Mouse (Mus musculus) liver, embryonic 15.5 days (tissue): ENCODE results near the gene Rnf114. TPM values are rescaled to one million over a fixed set of nuclear protein-coding genes. Genes with fewer than 3 reads are reported as not detected.
A peak's percentile ranks its signal among the peaks of the same experiment; 100 is the strongest.

ENCODE experiments used
- ATAC-seq: fragments of 200-750 bp; cut with Nextera tagmentation; 2 replicates; pipeline ENCODE4 v1.8.0; 2017; ENCODE audit warnings: moderate number of reproducible peaks, mild to moderate bottlenecking, moderate library complexity; ENCODE audit not compliant: insufficient read depth
- H3K27ac ChIP-seq: fragments of 300-500 bp; sonication (generic); replicated peaks from 2 replicates; pipeline ENCODE4 v1.5.1; 2015; ENCODE audit warnings: mild to moderate bottlenecking, inconsistent platforms
- H3K27me3 ChIP-seq: fragments of 300-500 bp; sonication (generic); 2 replicates; pipeline ENCODE4 v1.6.1; 2015; ENCODE audit warnings: mild to moderate bottlenecking, inconsistent platforms
- H3K36me3 ChIP-seq: fragments of 300-500 bp; sonication (generic); replicated peaks from 2 replicates; pipeline ENCODE4 v1.6.1; 2015; ENCODE audit warnings: moderate library complexity, mild to moderate bottlenecking, inconsistent platforms
- H3K4me1 ChIP-seq: fragments of 300-500 bp; sonication (generic); replicated peaks from 2 replicates; pipeline ENCODE4 v1.6.1; 2015; ENCODE audit warnings: inconsistent platforms
- H3K4me2 ChIP-seq: fragments of 300-500 bp; sonication (generic); 2 replicates; pipeline ENCODE4 v1.6.1; 2015; ENCODE audit warnings: moderate library complexity, mild to moderate bottlenecking, inconsistent platforms
- H3K4me3 ChIP-seq: fragments of 300-500 bp; sonication (generic); replicated peaks from 2 replicates; pipeline ENCODE4 v1.5.1; 2015; ENCODE audit warnings: mild to moderate bottlenecking, inconsistent platforms
- H3K9ac ChIP-seq: fragments of 300-500 bp; sonication (generic); 2 replicates; pipeline ENCODE4 v1.6.1; 2015; ENCODE audit warnings: moderate library complexity, mild to moderate bottlenecking, inconsistent platforms
- H3K9me3 ChIP-seq: fragments of 300-500 bp; sonication (generic); replicated peaks from 2 replicates; pipeline ENCODE4 v1.6.1; 2016; ENCODE audit warnings: inconsistent platforms
- WGBS: fragments of 180-500 bp; shearing (Covaris S2); methylation state at CpG from one replicate; pipeline ENCODE4 v1.1.7; 2015; ENCODE audit warnings: mixed read lengths; ENCODE audit not compliant: insufficient replicate concordance; 5-methylcytosine and 5-hydroxymethylcytosine counted together
- polyA plus RNA-seq: library from polyadenylated mRNA; unstranded; fragments of >200 nt; fragmentation: Nextera tagmentation; extraction: Ambion mirVana; gene quantifications from 2 replicates; pipeline ENCODE4 v1.2.1, GENCODE M21; 2015

Gene Rnf114
- polyA plus RNA-seq, 1 experiment from 2014 or later, result 35.3 TPM

DNA sequence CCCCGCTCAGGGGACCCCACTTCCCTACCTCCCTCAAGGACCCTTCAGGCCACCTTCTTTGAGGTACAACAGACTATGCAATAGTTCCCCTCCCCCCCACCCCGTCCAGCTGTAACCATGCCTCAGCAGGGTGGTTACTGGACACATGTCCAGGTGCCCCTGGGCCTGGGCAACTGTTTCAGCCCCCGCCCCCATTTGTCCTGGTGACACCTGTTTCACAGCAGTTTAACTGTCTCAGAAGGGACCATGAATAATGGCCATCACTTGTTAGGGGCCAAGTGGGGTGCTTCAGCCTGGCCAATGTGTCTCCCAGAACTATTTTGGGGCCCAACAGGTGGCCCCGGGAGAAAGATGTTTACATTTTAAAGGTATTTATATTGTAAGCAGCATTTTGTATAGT, 49.9 kb downstream of the Rnf114 start:
- Histone ChIP-seq H3K9me3 (no peaks in the 10 kb centered on the region), H3K9ac (no peak overlapping the region), H3K27ac (no peak overlapping the region), H3K4me1 (peaks cover 42% of the 10 kb centered on the region), H3K36me3 (no peaks in the 10 kb centered on the region), H3K27me3 (peaks cover 43% of the 10 kb centered on the region), H3K4me3 (no peak overlapping the region), H3K4me2 (no peak overlapping the region)
- no peak for ATAC-seq
- WGBS, result 63% methylated on average over 4 of the region's 4 CpGs

DNA sequence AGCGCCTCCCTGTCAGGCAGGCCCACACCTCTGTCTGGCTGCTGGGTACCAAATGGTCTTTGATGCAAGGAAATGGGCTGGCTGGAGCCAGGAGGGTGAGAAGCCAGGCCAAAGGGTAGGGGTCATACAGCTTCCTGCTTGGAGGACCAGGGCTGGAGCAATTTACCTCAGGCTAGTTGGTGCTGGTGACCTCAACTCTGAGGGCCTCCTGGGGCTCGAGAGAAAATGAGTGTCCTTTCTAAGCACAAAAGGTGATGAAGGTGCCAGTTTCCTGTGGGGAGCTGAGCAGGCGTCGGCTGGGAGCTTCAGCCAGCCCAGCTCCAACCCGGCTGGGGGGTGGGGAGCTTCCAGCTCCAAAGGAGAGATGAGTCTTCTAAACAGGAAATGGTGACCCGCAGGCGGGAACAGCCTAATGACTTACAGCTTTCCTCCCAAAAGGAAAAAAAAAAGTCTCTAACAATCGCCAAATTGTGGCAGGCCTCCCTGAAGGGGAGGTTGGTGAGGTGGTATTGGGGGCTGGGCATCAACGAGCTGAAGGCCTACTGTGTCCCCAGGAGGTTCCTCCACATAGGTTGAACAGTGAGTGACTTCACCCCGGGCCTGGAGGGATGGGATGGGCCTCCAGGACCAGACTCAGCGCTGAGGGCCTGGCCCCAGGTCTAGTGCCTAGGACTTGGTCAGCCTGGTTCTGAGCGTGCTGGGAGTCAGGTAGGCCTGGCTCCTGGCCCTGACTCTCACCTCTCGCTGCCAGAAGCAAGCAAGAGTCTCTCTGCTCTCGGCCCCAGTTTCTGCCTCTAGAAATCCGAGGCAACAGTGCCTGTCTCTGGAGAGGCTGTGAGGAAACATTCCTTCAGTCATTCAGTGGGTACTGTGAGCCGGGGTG, 50.9 kb downstream of the Rnf114 start:
- H3K9ac ChIP-seq, result no peak overlapping the region
- WGBS, result 35% methylated on average over 16 of the region's 16 CpGs
- H3K4me3 ChIP-seq, result no peak overlapping the region
- peak overlapping the region; percentile 45; the same call in 1 of the 2 replicates for H3K27ac ChIP-seq
- ATAC-seq, result no peak
- H3K4me1 ChIP-seq, result peaks cover 32% of the 10 kb centered on the region
- H3K9me3 ChIP-seq, result no peaks in the 10 kb centered on the region
- peaks cover 33% of the 10 kb centered on the region for H3K27me3 ChIP-seq
- no peak overlapping the region for H3K4me2 ChIP-seq
- no peaks in the 10 kb centered on the region for H3K36me3 ChIP-seq

DNA sequence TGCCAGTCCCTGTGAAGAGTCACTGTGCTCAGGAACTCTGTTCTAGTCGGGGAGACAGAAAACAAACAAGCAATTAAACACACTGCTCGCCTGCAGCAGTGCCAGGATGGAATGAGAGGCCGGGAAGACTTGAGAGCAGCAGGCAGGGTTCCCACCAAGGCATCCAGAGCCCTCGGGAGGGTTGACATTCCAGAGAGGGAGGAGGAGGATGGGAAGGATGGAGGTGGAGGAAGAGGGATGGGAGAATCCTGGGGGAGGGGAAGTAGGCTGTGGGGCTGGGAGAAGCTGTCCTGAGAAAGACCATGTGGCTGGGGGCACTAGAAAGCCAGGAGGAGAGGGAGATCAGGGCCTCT, 51.5 kb downstream of the Rnf114 start:
- H3K4me1 ChIP-seq, result peaks cover 27% of the 10 kb centered on the region
- no peaks in the 10 kb centered on the region for H3K36me3 ChIP-seq
- H3K27me3 ChIP-seq, result peaks cover 27% of the 10 kb centered on the region
- peak overlapping the region; percentile 45; the same call in 1 of the 2 replicates for H3K27ac ChIP-seq
- no peaks in the 10 kb centered on the region for H3K9me3 ChIP-seq
- WGBS, result 38% methylated on average over 4 of the region's 4 CpGs
- no peak overlapping the region for H3K4me2 ChIP-seq
- H3K9ac ChIP-seq, result no peak overlapping the region
- ATAC-seq, result no peak
- no peak overlapping the region for H3K4me3 ChIP-seq

DNA sequence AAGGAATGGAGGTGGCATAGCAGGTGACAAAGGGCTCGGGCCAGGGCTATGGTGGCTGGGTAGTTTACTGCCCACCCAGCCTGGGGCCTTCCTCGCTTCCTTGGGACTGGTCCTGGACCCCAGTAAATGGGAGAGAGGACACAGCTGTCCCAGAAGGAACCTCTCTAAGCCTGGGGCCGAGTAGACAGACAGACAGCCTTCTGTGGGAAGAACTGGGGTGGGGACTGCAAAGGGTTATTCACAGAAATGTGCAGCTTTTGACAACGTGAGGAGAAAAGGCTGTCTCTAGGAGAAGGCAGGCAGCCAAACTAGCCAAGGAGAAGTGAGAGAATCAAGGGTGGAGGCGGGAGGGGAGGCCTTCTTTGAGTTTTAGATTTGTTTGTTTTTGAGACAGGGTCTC, 52.0 kb downstream of the Rnf114 start:
- WGBS, result 47% methylated on average over 5 of the region's 5 CpGs
- Histone ChIP-seq H3K9me3 (no peaks in the 10 kb centered on the region), H3K36me3 (no peaks in the 10 kb centered on the region), H3K4me3 (no peak overlapping the region), H3K4me2 (no peak overlapping the region), H3K4me1 (peaks cover 22% of the 10 kb centered on the region), H3K27me3 (peaks cover 22% of the 10 kb centered on the region), H3K9ac (no peak overlapping the region), H3K27ac (no peak overlapping the region)
- no peak for ATAC-seq

DNA sequence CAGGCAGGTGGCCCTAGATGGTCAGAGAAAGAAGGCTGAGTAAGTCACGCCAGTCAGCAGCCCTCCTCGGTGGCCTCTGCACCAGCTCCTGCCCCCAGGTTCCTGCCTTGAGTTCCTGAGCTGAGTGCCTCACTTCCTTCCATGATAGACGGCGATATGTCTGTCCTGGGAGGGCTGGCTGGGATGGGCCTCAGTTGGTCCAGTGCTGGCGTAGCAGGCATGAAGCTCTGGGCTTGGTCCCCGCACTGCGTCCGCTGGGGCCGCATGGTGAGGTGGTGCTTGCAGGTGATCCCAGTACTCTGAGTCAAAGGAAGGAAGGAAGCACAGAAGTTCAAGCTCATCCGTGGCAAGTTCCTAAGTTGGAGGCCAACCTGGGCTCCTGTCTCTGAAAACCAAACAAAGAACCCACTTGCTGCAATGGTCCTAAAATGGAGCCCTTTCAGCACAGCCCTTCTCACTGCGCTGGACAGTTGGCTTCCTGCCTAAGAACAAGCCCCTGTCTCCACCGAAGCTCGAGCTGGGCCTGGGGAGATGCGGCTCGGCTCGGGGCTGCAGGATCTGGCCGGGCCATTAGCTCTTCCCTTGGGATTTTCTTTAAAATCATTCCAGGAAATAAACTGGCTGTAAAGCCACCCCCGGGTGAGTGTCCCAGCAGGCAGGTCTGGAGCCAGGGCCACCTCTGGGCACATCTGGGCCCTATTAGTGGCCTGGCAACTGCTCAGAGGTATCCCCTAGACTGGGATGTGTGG, 54.2 kb downstream of the Rnf114 start:
- Histone ChIP-seq H3K36me3 (no peaks in the 10 kb centered on the region), H3K27ac (no peak overlapping the region), H3K27me3 (0 out of 2 replicates have a peak, but pooled peaks cover 2% of the 10 kb centered on the region), H3K9ac (no peak overlapping the region), H3K9me3 (no peaks in the 10 kb centered on the region), H3K4me2 (no peak overlapping the region), H3K4me3 (no peak overlapping the region), H3K4me1 (0 out of 2 replicates have a peak, but pooled peaks cover 11% of the 10 kb centered on the region)
- no peak for ATAC-seq
- 65% methylated on average over 18 of the region's 18 CpGs for WGBS

DNA sequence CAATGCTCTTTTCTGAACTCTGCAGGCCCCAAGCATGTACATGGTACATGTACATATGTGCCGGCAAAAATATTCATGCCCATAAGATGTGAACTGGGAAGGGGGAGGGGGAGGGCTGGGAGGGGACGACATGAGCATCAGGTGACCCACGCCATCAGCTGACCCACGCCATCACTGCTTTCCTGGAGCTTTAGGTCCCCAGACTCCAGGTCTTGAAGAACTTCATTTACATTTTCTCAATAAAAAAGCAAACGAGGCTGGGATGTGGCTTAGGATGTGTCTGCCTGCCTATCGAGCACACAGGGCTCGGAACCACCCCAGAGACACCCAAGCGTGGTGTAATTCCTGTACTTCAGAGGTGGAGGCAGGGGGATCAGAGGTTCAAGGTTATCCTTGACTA, 55.0 kb downstream of the Rnf114 start:
- Histone ChIP-seq H3K27ac (no peak overlapping the region), H3K36me3 (no peaks in the 10 kb centered on the region), H3K27me3 (no peaks in the 10 kb centered on the region), H3K4me1 (0 out of 2 replicates have a peak, but pooled peaks cover 8% of the 10 kb centered on the region), H3K9ac (no peak overlapping the region), H3K9me3 (no peaks in the 10 kb centered on the region), H3K4me2 (no peak overlapping the region), H3K4me3 (no peak overlapping the region)
- WGBS, result 72% methylated on average over 8 of the region's 8 CpGs
- no peak for ATAC-seq

DNA sequence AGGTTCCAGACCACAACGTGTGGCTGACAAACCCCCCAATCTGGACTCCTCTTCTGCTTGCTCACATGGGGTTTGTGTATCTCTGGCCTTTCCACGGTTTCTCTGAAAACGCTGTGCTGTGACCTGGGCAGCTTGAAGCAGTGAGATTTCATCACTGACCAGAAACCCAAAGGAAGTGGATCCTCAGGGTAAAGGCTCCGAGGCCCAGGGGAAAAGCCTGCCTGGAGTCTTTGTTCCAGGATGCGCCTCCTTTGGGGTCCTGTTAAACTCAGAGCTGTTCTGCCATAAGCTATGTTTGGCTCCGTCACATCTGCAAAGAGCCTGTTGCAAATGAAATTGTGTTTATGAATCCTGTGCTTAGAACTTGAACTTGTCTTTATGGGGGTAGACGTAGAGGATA, 56.5 kb downstream of the Rnf114 start:
- Histone ChIP-seq H3K9me3 (no peaks in the 10 kb centered on the region), H3K36me3 (no peaks in the 10 kb centered on the region), H3K4me2 (no peak overlapping the region), H3K27ac (no peak overlapping the region), H3K9ac (no peak overlapping the region), H3K4me1 (0 out of 2 replicates have a peak, but pooled peaks cover 4% of the 10 kb centered on the region), H3K27me3 (no peaks in the 10 kb centered on the region), H3K4me3 (no peak overlapping the region)
- 53% methylated on average over 7 of the region's 7 CpGs for WGBS
- no peak for ATAC-seq

DNA sequence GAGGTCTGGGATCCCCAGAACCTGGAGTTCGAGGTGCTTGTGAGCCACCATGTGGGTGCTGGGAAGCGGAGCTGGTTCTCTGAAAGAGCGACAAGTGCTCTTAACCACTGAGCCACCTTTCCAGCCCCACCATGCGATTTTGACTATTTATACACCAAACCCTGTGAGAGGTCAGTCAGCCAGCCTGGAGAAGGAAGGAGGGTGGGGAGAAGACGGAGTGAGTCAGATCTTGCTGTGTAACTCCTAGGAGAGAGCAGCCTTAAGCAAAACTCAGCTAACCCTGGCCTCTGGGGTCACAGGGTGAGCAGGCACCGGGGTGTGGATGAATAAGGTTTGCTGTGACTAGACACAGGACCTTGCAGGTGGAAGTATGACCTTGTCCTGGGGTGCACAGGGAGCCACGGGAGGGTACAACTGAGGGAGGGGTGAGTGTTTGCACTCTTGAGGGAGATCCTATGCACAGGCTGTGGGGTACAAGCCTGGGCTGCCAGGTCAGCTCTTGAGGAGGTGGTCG, 58.0 kb downstream of the Rnf114 start:
- WGBS, result 64% methylated on average over 8 of the region's 8 CpGs
- no peak for ATAC-seq
- Histone ChIP-seq H3K4me3 (no peak overlapping the region), H3K36me3 (no peaks in the 10 kb centered on the region), H3K27me3 (no peaks in the 10 kb centered on the region), H3K4me1 (0 out of 2 replicates have a peak, but pooled peaks cover 4% of the 10 kb centered on the region), H3K4me2 (no peak overlapping the region), H3K27ac (no peak overlapping the region), H3K9ac (no peak overlapping the region), H3K9me3 (no peaks in the 10 kb centered on the region)

DNA sequence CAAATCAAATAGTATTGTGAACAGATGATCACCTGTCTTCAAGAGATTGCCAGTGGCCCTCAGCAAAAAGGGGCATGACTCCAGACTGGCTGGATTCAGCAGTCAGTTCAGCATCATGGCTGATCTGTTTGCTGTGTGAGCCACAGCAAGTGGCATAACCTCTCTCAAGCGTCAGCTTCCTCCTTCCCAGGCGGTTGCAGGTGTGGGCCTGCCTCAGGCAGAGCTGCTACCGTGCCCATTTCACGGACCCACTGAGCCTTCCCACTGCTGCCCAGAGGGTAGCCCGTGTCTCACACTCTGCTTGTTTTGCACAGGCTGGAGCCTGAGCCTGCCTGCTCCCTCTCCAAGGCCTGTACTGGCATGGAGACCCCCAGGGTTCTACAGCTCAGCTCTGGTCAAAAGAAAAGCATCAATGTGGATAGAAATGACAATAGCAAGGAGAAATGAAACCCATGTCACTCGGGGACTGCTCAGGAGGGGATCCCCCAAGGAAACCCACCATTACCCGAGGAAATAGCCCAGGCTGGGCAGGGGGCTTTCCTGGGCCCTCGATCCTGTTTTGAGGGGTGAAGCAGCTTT, 59.0 kb downstream of the Rnf114 start:
- no peak for ATAC-seq
- H3K9me3 ChIP-seq, result no peaks in the 10 kb centered on the region
- no peak overlapping the region for H3K4me3 ChIP-seq
- no peak overlapping the region for H3K4me2 ChIP-seq
- H3K27me3 ChIP-seq, result no peaks in the 10 kb centered on the region
- WGBS, result 45% methylated on average over 8 of the region's 8 CpGs
- no peaks in the 10 kb centered on the region for H3K36me3 ChIP-seq
- no peak overlapping the region for H3K27ac ChIP-seq
- no peak overlapping the region for H3K9ac ChIP-seq
- 0 out of 2 replicates have a peak, but pooled peaks cover 4% of the 10 kb centered on the region for H3K4me1 ChIP-seq

DNA sequence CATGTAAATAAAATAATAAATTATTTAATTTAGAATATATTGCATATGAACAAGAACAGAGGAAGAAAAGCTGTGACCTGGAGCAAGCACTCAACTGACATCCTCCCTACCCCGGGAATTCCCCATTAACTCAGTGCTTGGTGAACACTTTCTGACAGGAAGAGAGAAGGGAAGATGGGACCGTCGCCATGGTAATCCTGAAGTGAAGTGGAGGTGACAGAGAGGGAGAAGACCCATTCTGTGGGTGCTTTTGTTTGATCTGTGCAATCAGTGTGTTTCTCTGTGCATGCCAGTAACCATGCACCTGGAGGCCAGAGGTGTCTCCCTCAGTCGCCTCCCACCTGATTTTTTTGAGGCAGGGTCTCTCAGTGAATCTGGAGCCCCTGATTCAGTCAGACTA, 59.8 kb downstream of the Rnf114 start:
- Histone ChIP-seq H3K9ac (no peak overlapping the region), H3K4me3 (no peak overlapping the region), H3K4me1 (0 out of 2 replicates have a peak, but pooled peaks cover 4% of the 10 kb centered on the region), H3K9me3 (no peaks in the 10 kb centered on the region), H3K4me2 (no peak overlapping the region), H3K36me3 (no peaks in the 10 kb centered on the region), H3K27me3 (no peaks in the 10 kb centered on the region), H3K27ac (no peak overlapping the region)
- ATAC-seq, result no peak
- WGBS, result 54% methylated on average over 4 of the region's 4 CpGs

DNA sequence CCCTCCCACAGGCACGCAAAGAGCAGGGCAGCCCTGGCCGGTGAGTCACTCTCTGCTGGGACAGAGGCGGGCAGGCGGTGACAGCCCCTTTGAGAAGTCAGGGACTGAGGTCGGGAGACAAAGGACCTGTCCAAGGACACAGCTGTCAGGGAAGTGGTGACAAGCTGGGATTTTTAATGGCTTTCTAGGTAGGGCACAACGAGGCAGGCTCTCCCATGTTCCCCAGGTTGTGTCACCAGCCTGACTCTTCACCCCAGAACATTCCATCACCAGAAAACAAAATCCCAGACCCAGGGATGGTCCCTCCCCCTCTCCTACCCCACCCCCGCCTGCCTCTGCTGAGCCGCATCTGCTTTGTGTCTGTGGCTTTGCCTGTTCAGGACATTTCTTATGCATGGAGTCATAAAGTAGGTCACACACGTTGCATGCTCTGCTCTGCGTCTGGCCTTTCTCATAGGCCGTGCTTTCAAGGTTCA, 60.5 kb downstream of the Rnf114 start:
- no peak overlapping the region for H3K4me3 ChIP-seq
- no peaks in the 10 kb centered on the region for H3K36me3 ChIP-seq
- 49% methylated on average over 11 of the region's 11 CpGs for WGBS
- H3K9me3 ChIP-seq, result no peaks in the 10 kb centered on the region
- H3K27ac ChIP-seq, result no peak overlapping the region
- H3K27me3 ChIP-seq, result no peaks in the 10 kb centered on the region
- H3K4me2 ChIP-seq, result no peak overlapping the region
- H3K9ac ChIP-seq, result no peak overlapping the region
- ATAC-seq, result no peak
- 0 out of 2 replicates have a peak, but pooled peaks cover 4% of the 10 kb centered on the region for H3K4me1 ChIP-seq
